Mouse (Mus musculus) bone marrow, adult 2 months (tissue): ENCODE measurements around the gene Ulk4. TPM values are rescaled to one million over a fixed set of nuclear protein-coding genes. Genes with fewer than 3 reads are reported as not detected.

ENCODE experiments used
- H3K27ac ChIP-seq: fragments of 200-500 bp; 2 replicates; pipeline ENCODE4 v1.5.1; 2012; ENCODE audit warnings: low read depth, mild to moderate bottlenecking, control low read depth, inconsistent platforms, low read length; ENCODE audit not compliant: control insufficient read depth, poor library complexity, insufficient read depth
- H3K4me1 ChIP-seq: fragments of 200-500 bp; 2 replicates; pipeline ENCODE4 v1.6.1; 2011; ENCODE audit warnings: low read length; ENCODE audit not compliant: control insufficient read depth, insufficient read depth
- H3K4me3 ChIP-seq: fragments of 200-500 bp; replicated peaks from 2 replicates; pipeline ENCODE3; 2011; ENCODE audit warnings: mild to moderate bottlenecking, low read depth, low read length, control low read depth; ENCODE audit not compliant: control insufficient read depth
- CTCF ChIP-seq: fragments of 200-500 bp; IDR thresholded peaks from 2 replicates; pipeline ENCODE4 v1.5.1; 2011; ENCODE audit warnings: low read length, control low read depth; ENCODE audit not compliant: control insufficient read depth, insufficient read depth
- POLR2A ChIP-seq: fragments of 200-500 bp; IDR thresholded peaks from 2 replicates; pipeline ENCODE4 v1.6.1; 2011; ENCODE audit warnings: low read depth, mild to moderate bottlenecking, control low read depth, low read length, borderline replicate concordance; ENCODE audit not compliant: control insufficient read depth
- WGBS: fragments of 180-500 bp; shearing (Covaris S2); methylation state at CpG from one replicate; pipeline ENCODE4 v1.1.7; 2018; 5-methylcytosine and 5-hydroxymethylcytosine counted together
- polyA plus RNA-seq: library from polyadenylated mRNA; stranded (reverse); fragments of >200 nt; gene quantifications from 2 replicates; pipeline ENCODE4 v1.2.4, GENCODE M21; 2011; ENCODE audit warnings: low replicate concordance; ENCODE audit not compliant: missing spikeins, insufficient read depth, insufficient read length

Gene Ulk4
- polyA plus RNA-seq, 1 experiment: not detected

GRCm38 (mm10) chr9:121072127-121072757 is 204.8 kb downstream of the Ulk4 start:
- TF ChIP-seq CTCF: no peak
- no peak for TF ChIP-seq POLR2A
- 72% methylated on average over 8 of the region's 8 CpGs for WGBS
- Histone ChIP-seq H3K27ac (no peak overlapping the region), H3K4me1 (no peaks in the 10 kb centered on the region; the same call in 1 of the 2 replicates), H3K4me3 (no peak overlapping the region)

GRCm38 (mm10) chr9:121071461-121072126 is 205.4 kb downstream of the Ulk4 start:
- 80% methylated on average over 10 of the region's 10 CpGs for WGBS
- Histone ChIP-seq H3K4me3 (no peak overlapping the region), H3K27ac (no peak overlapping the region), H3K4me1 (no peaks in the 10 kb centered on the region; the same call in 1 of the 2 replicates)
- TF ChIP-seq CTCF: no peak
- no peak for TF ChIP-seq POLR2A

- Histone ChIP-seq H3K27ac (no peak overlapping the region), H3K4me1 (no peaks in the 10 kb centered on the region; the same call in 1 of the 2 replicates), H3K4me3 (no peak overlapping the region)
- 74% methylated on average over 11 of the region's 11 CpGs for WGBS
- TF ChIP-seq CTCF: no peak
- no peak for TF ChIP-seq POLR2A
Observed at GRCm38 (mm10) chr9:121071050-121071449, 205.9 kb downstream of the Ulk4 start.

GRCm38 (mm10) chr9:121068115-121068514 is 208.9 kb downstream of the Ulk4 start:
- WGBS: 84% methylated on average over 5 of the region's 5 CpGs
- H3K4me1 ChIP-seq: no peaks in the 10 kb centered on the region; the same call in 1 of the 2 replicates
- no peak overlapping the region for H3K27ac ChIP-seq
- TF ChIP-seq POLR2A (no peak), CTCF (no peak)
- H3K4me3 ChIP-seq: no peak overlapping the region

GRCm38 (mm10) chr9:121067043-121067442 is 210.0 kb downstream of the Ulk4 start:
- TF ChIP-seq CTCF: no peak
- TF ChIP-seq POLR2A: no peak
- Histone ChIP-seq H3K4me3 (no peak overlapping the region), H3K27ac (no peak overlapping the region), H3K4me1 (no peaks in the 10 kb centered on the region)
- 88% methylated on average over 10 of the region's 10 CpGs for WGBS

- TF ChIP-seq CTCF (no peak), POLR2A (no peak)
- Histone ChIP-seq H3K4me1 (no peaks in the 10 kb centered on the region), H3K27ac (no peak overlapping the region), H3K4me3 (no peak overlapping the region)
- WGBS: 78% methylated on average over 10 of the region's 10 CpGs
Observed at GRCm38 (mm10) chr9:121065383-121065978, 211.5 kb downstream of the Ulk4 start.

GRCm38 (mm10) chr9:121064606-121065355 is 212.2 kb downstream of the Ulk4 start:
- 79% methylated on average over 14 of the region's 14 CpGs for WGBS
- Histone ChIP-seq H3K4me1 (no peaks in the 10 kb centered on the region), H3K27ac (no peak overlapping the region), H3K4me3 (no peak overlapping the region)
- TF ChIP-seq POLR2A (no peak), CTCF (no peak)

GRCm38 (mm10) chr9:121062671-121063070 is 214.3 kb downstream of the Ulk4 start:
- no peak for TF ChIP-seq POLR2A
- TF ChIP-seq CTCF: no peak
- WGBS: 80% methylated on average over 3 of the region's 3 CpGs
- H3K27ac ChIP-seq: no peak overlapping the region
- H3K4me1 ChIP-seq: no peaks in the 10 kb centered on the region
- no peak overlapping the region for H3K4me3 ChIP-seq
